10 mouse cellular contexts compared by ENCODE assay signal in the genomic region with DNA sequence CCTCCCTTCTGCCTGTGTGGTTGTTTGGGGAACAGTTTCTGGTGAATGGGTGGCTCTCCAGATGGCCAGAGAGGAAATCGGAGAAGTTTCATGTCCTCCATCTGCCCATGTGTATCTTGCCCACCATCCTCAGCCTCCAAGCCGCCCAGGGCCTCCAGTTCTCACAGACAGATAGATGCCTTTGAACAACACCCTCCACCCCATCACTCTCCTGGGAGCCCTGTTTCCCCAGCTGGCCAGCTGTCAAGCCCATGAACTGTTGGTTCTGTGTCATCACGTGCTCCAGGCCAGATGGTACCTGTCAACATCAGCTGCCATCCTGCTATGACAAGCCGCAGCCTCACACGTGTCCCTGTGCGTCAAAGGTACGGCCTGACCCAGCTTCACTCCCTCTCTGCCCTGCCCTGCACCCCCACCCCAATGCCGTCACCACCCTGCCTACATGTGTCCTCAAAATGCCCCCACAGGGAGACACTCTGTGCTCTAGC. TPM values are rescaled to one million over a fixed set of nuclear protein-coding genes. Genes with fewer than 3 reads are reported as not detected.
DNase-seq lines count a peak whose midpoint lies in the region; ATAC-seq and TF ChIP-seq lines count a peak whose summit lies in the region.
"Had no signal": no experiment of that assay in that cellular context is flagged by ENCODE, and none has a peak within 500 bp of the region (broad histone marks: within the 10 kb centered on the region; RNA-seq: fewer than 3 reads in every experiment).

No protein-coding gene starts in this region.

- H3K36me3 ChIP-seq in kidney, embryonic 16.5 days (ENCODE audit: insufficient read depth, low read length): no peaks in the 10 kb centered on the region
- H3K36me3 ChIP-seq in CH12.LX (replicated peaks in 1 of 2; ENCODE audit: control insufficient read depth in 1 of 2, insufficient read depth in 1 of 2, low read length in 1 of 2): no peaks in the 10 kb centered on the region
- H3K36me3 ChIP-seq in lung, postnatal 0 days (ENCODE audit: insufficient read depth, low read length): no peaks in the 10 kb centered on the region
- H3K36me3 ChIP-seq in forebrain, embryonic 10.5 days (replicated peaks): no peaks in the 10 kb centered on the region

- dilution Hi-C loops in CH12.LX (cut with MboI; ENCODE audit: extremely low pct_ligation_motif_present, extremely low pct_unique_long_range_greater_than_20kb, low sequenced_read_pairs): no loop called here

- H3K27ac ChIP-seq in kidney, embryonic 16.5 days (ENCODE audit: low read length): no peak overlapping the region
- H3K27ac ChIP-seq in CH12.LX (ENCODE audit: insufficient read depth, low read depth): no peak overlapping the region
- no peak overlapping the region for H3K27ac ChIP-seq in lung, postnatal 0 days (ENCODE audit: low read length)
- no peak overlapping the region for H3K27ac ChIP-seq in forebrain, embryonic 10.5 days

- TF ChIP-seq EP300 in CH12.LX (IDR thresholded peaks at IDR 0.05; ENCODE audit: low read length): no peak
- TF ChIP-seq EP300 in lung, postnatal 0 days (IDR thresholded peaks at IDR 0.05): no peak

- no peaks in the 10 kb centered on the region for H3K79me2 ChIP-seq in CH12.LX (replicated peaks; ENCODE audit: control insufficient read depth, extremely low read depth, insufficient read depth, poor library complexity, severe bottlenecking)

- no peak overlapping the region for H3K4me2 ChIP-seq in kidney, embryonic 16.5 days (replicated peaks; ENCODE audit: low read depth, low read length)
- H3K4me2 ChIP-seq in CH12.LX (ENCODE audit: insufficient read depth, low read depth, poor library complexity, severe bottlenecking): no peak overlapping the region
- no peak overlapping the region for H3K4me2 ChIP-seq in lung, postnatal 0 days (replicated peaks; ENCODE audit: low read depth, low read length)

- 0 out of 2 replicates have a peak, but pooled peaks cover 3% of the 10 kb centered on the region for H3K27me3 ChIP-seq in kidney, embryonic 16.5 days (ENCODE audit: insufficient read depth, low read length)
- H3K27me3 ChIP-seq in CH12.LX (replicated peaks): peaks cover 39% of the 10 kb centered on the region
- H3K27me3 ChIP-seq in lung, postnatal 0 days (replicated peaks; ENCODE audit: insufficient read depth, low read length): no peaks in the 10 kb centered on the region
- peaks cover 6% of the 10 kb centered on the region; the same call in 1 of the 2 replicates for H3K27me3 ChIP-seq in forebrain, embryonic 10.5 days (ENCODE audit: poor library complexity, severe bottlenecking)

- TF ChIP-seq POLR2A in CH12.LX (IDR thresholded peaks at IDR 0.05; ENCODE audit: low read depth, low read length): no peak

- H3K9ac ChIP-seq in kidney, embryonic 16.5 days (replicated peaks; ENCODE audit: low read length): no peak overlapping the region
- no peak overlapping the region for H3K9ac ChIP-seq in CH12.LX (ENCODE audit: insufficient read depth, low read depth)
- no peak overlapping the region for H3K9ac ChIP-seq in lung, postnatal 0 days (replicated peaks; ENCODE audit: low read depth)

- no peaks in the 10 kb centered on the region for H3K9me3 ChIP-seq in kidney, embryonic 16.5 days (ENCODE audit: low read length)
- H3K9me3 ChIP-seq in CH12.LX (replicated peaks; ENCODE audit: low read length): no peaks in the 10 kb centered on the region
- no peaks in the 10 kb centered on the region for H3K9me3 ChIP-seq in lung, postnatal 0 days (ENCODE audit: low read length)
- H3K9me3 ChIP-seq in forebrain, embryonic 10.5 days: no peaks in the 10 kb centered on the region

- in situ Hi-C loops in CH12.LX (cut with MboI; ENCODE audit: low pct_ligation_motif_present, low pct_unique_long_range_greater_than_20kb, low sequenced_read_pairs): no loop called here

- peak; percentile 60; the same call in 1 of the 2 replicates for ATAC-seq in kidney, embryonic 16.5 days (ENCODE audit: low FRiP score, low TSS enrichment)
- peak; percentile 75 for ATAC-seq in lung, postnatal 0 days
- ATAC-seq: inflammation-experienced regulatory T-cells, adult 6 months had no signal

- H3K4me3 ChIP-seq in kidney, embryonic 16.5 days (ENCODE audit: low read length): no peak overlapping the region
- no peak overlapping the region for H3K4me3 ChIP-seq in CH12.LX (replicated peaks in 1 of 3; ENCODE audit: low read depth in 2 of 3, low read length in 2 of 3, poor library complexity in 1 of 3)
- no peak overlapping the region for H3K4me3 ChIP-seq in lung, postnatal 0 days (ENCODE audit: low read depth, low read length)
- no peak overlapping the region for H3K4me3 ChIP-seq in forebrain, embryonic 10.5 days

- no peaks in the 10 kb centered on the region for H3K4me1 ChIP-seq in kidney, embryonic 16.5 days (ENCODE audit: insufficient read depth, low read length)
- H3K4me1 ChIP-seq in CH12.LX (ENCODE audit: control insufficient read depth in 1 of 2, insufficient read depth in 2 of 2): peaks cover 3 to 10% of the 10 kb centered on the region in 2 experiments; a peak in 2 of 4 replicates
- H3K4me1 ChIP-seq in lung, postnatal 0 days (ENCODE audit: insufficient read depth, low read depth, low read length): no peaks in the 10 kb centered on the region
- peaks cover 23% of the 10 kb centered on the region for H3K4me1 ChIP-seq in forebrain, embryonic 10.5 days

- WGBS in kidney, embryonic 16.5 days: 18% methylated on average over 8 of the region's 8 CpGs
- WGBS in lung, postnatal 0 days: 36% methylated on average over 8 of the region's 8 CpGs
- WGBS in forebrain, embryonic 10.5 days: 79% methylated on average over 8 of the region's 8 CpGs

- peak; percentile 32 for DNase-seq in adrenal gland, adult 8-10 months
- DNase-seq in adrenal gland, postnatal 4 days (ENCODE audit: low spot score in 2 of 2): no peak
- no peak for DNase-seq in kidney, postnatal 10 days
- no peak for DNase-seq in CH12.LX (ENCODE audit: extremely low read depth)
- DNase-seq in lung, postnatal 0 days (ENCODE audit: low spot score): peak; percentile 36
- no peak for DNase-seq in forebrain, embryonic 10.5 days (ENCODE audit: extremely low spot score, low spot score)
- no peak for DNase-seq in urinary bladder, adult 18-20 months (ENCODE audit: low spot score in 2 of 2)

- no peak for TF ChIP-seq CTCF in CH12.LX (conservative IDR thresholded peaks at IDR 0.05 in 1 of 2, IDR thresholded peaks at IDR 0.05 in 1 of 2; ENCODE audit: low read depth in 2 of 2, low read length in 2 of 2)
- no peak for TF ChIP-seq CTCF in lung, postnatal 0 days (IDR thresholded peaks at IDR 0.05)

- no peak for TF ChIP-seq RAD21 in CH12.LX (IDR thresholded peaks at IDR 0.05; ENCODE audit: low read depth, low read length)

TF ChIP-seq in CH12.LX, 34 proteins besides CTCF, POLR2A, EP300 and RAD21 (continues in another document):
- TF ChIP-seq CHD1 (IDR thresholded peaks at IDR 0.05; ENCODE audit: low read depth, low read length) (no peak), USF2 (conservative IDR thresholded peaks at IDR 0.05; ENCODE audit: low read depth, low read length) (no peak), NELFE (IDR thresholded peaks at IDR 0.05; ENCODE audit: low read depth, low read length) (no peak), NRF1 (IDR thresholded peaks at IDR 0.05; ENCODE audit: low read depth, low read length) (no peak), SIN3A (IDR thresholded peaks at IDR 0.05; ENCODE audit: low read length) (0 out of 2 replicates have a peak, but pooled peaks have one; percentile 29), PAX5 (IDR thresholded peaks at IDR 0.05; ENCODE audit: low read length) (no peak), TCF12 (IDR thresholded peaks at IDR 0.05; ENCODE audit: low read depth, low read length) (no peak)

RNA-seq across cellular contexts. Expression of gene Lrrc10b, which starts 11.9 kb away (rescaled TPM):
- total RNA-seq in adrenal gland, adult 8-10 months (2022): 1 to 10 TPM; 2.6 to 3.8 (median 3.5) TPM
- 1 to 10 TPM; 4.4 to 4.5 TPM for total RNA-seq in adrenal gland, postnatal 4 days (2021)
- 0.13 and 0.89 TPM in 2 replicates for polyA plus RNA-seq in kidney, embryonic 16.5 days (2015; fragmentation: Nextera tagmentation; extraction: Ambion mirVana)
- total RNA-seq in CH12.LX (2012; rRNA removed) (not detected in 2 replicates), CH12.LX (2014; rRNA removed) (not detected in 2 replicates)
- not detected in 2 replicates for polyA plus RNA-seq in CH12.LX (2012; ENCODE audit: insufficient read length, low read depth)
- 3.7 and 3.9 TPM in 2 replicates for polyA plus RNA-seq in lung, postnatal 0 days (2015; fragmentation: Nextera tagmentation; extraction: Ambion mirVana)
- polyA plus RNA-seq in forebrain, embryonic 10.5 days (2016; fragmentation: Nextera tagmentation; extraction: Ambion mirVana): 0.44 and 0.45 TPM in 2 replicates
- total RNA-seq: liver, adult 2 months had no signal
- polyA plus RNA-seq: inflammation-experienced regulatory T-cells, adult 6 months; liver, adult 2 months had no signal

RNA-seq across cellular contexts. Expression of gene Ppp1r32, which starts 13.5 kb away (rescaled TPM):
- 1 to 10 TPM in 2 of 4 experiments, under 1 TPM in 2; 0.52 to 2.2 (median 1.0) TPM for total RNA-seq in adrenal gland, adult 8-10 months (2022)
- 1 to 10 TPM in 1 of 2 experiments, under 1 TPM in 1; 0.87 to 1.9 TPM for total RNA-seq in adrenal gland, postnatal 4 days (2021)
- polyA plus RNA-seq in kidney, embryonic 16.5 days (2015; fragmentation: Nextera tagmentation; extraction: Ambion mirVana): 0.13 TPM in 1 of 2 replicates, not detected in the other
- total RNA-seq in CH12.LX (2012; rRNA removed): 0.13 TPM in 1 of 2 replicates, not detected in the other
- 0.18 TPM in 1 of 2 replicates, not detected in the other for total RNA-seq in CH12.LX (2014; rRNA removed)
- polyA plus RNA-seq in CH12.LX (2012; ENCODE audit: insufficient read length, low read depth): 0.25 and 0.49 TPM in 2 replicates
- 2.6 and 2.9 TPM in 2 replicates for polyA plus RNA-seq in lung, postnatal 0 days (2015; fragmentation: Nextera tagmentation; extraction: Ambion mirVana)
- polyA plus RNA-seq in forebrain, embryonic 10.5 days (2016; fragmentation: Nextera tagmentation; extraction: Ambion mirVana): 0.16 and 0.24 TPM in 2 replicates
- total RNA-seq: liver, adult 2 months had no signal

RNA-seq across cellular contexts. Expression of gene Cpsf7, which starts 55.9 kb away (rescaled TPM):
- total RNA-seq in adrenal gland, adult 8-10 months (2022): 10 to 100 TPM; 46.9 to 89.6 (median 65.8) TPM
- 10 to 100 TPM; 90.2 to 90.6 TPM for total RNA-seq in adrenal gland, postnatal 4 days (2021)
- polyA plus RNA-seq in kidney, embryonic 16.5 days (2015; fragmentation: Nextera tagmentation; extraction: Ambion mirVana): 47.5 and 53.0 TPM in 2 replicates
- total RNA-seq in CH12.LX (2012; rRNA removed) (25.6 and 29.3 TPM in 2 replicates), CH12.LX (2014; rRNA removed) (28.8 and 30.8 TPM in 2 replicates)
- polyA plus RNA-seq in CH12.LX (2012; ENCODE audit: insufficient read length, low read depth): 47.8 and 48.8 TPM in 2 replicates
- polyA plus RNA-seq in lung, postnatal 0 days (2015; fragmentation: Nextera tagmentation; extraction: Ambion mirVana): 19.8 and 20.0 TPM in 2 replicates
- polyA plus RNA-seq in forebrain, embryonic 10.5 days (2016; fragmentation: Nextera tagmentation; extraction: Ambion mirVana): 57.3 and 57.6 TPM in 2 replicates

RNA-seq across cellular contexts. Expression of gene Sdhaf2, which starts 56.7 kb away (rescaled TPM):
- 10 to 100 TPM; 57.2 to 75.2 (median 66.6) TPM for total RNA-seq in adrenal gland, adult 8-10 months (2022)
- 10 to 100 TPM; 53.5 to 54.1 TPM for total RNA-seq in adrenal gland, postnatal 4 days (2021)
- polyA plus RNA-seq in kidney, embryonic 16.5 days (2015; fragmentation: Nextera tagmentation; extraction: Ambion mirVana): 65.1 and 66.0 TPM in 2 replicates
- total RNA-seq in CH12.LX (2012; rRNA removed) (31.7 and 35.7 TPM in 2 replicates), CH12.LX (2014; rRNA removed) (85.6 and 96.0 TPM in 2 replicates)
- 54.6 and 57.3 TPM in 2 replicates for polyA plus RNA-seq in CH12.LX (2012; ENCODE audit: insufficient read length, low read depth)
- polyA plus RNA-seq in lung, postnatal 0 days (2015; fragmentation: Nextera tagmentation; extraction: Ambion mirVana): 46.4 and 49.8 TPM in 2 replicates
- polyA plus RNA-seq in forebrain, embryonic 10.5 days (2016; fragmentation: Nextera tagmentation; extraction: Ambion mirVana): 64.4 and 65.8 TPM in 2 replicates

Comparison
In these comparisons a context has a peak if more than half of its experiments do, and no peak if none do; other contexts are left out.
1. DNase-seq: peak in adrenal gland, adult 8-10 months (single experiment) and lung, postnatal 0 days (single experiment); none in adrenal gland, postnatal 4 days (0 of 2), kidney, postnatal 10 days (single experiment), CH12.LX (single experiment), forebrain, embryonic 10.5 days (single experiment) and urinary bladder, adult 18-20 months (0 of 2).